Mouse (Mus musculus) midbrain, embryonic 13.5 days (tissue): ENCODE data around the gene Spty2d1. TPM values are rescaled to one million over a fixed set of nuclear protein-coding genes. Genes with fewer than 3 reads are reported as not detected.
"Not testable (repeated sequence)": the region's sequence is repeated elsewhere in the genome, so short reads cannot be mapped to it uniquely, and the experiment has no call there.

ENCODE experiments used
- ATAC-seq: fragments of 200-750 bp; cut with Nextera tagmentation; 2 replicates; pipeline ENCODE4 v1.8.0; 2017; ENCODE audit warnings: mild to moderate bottlenecking, moderate TSS enrichment, moderate library complexity
- H3K27ac ChIP-seq: fragments of 300-500 bp; sonication (generic); 2 replicates; pipeline ENCODE4 v1.5.1; 2015; ENCODE audit warnings: inconsistent platforms, mild to moderate bottlenecking, moderate library complexity
- H3K27me3 ChIP-seq: fragments of 300-500 bp; sonication (generic); 2 replicates; pipeline ENCODE4 v1.6.1; 2015; ENCODE audit warnings: mild to moderate bottlenecking, inconsistent platforms
- H3K36me3 ChIP-seq: fragments of 300-500 bp; sonication (generic); 2 replicates; pipeline ENCODE4 v1.6.1; 2015; ENCODE audit warnings: mild to moderate bottlenecking, inconsistent platforms
- H3K4me1 ChIP-seq: fragments of 300-500 bp; sonication (generic); replicated peaks from 2 replicates; pipeline ENCODE4 v1.6.1; 2015; ENCODE audit warnings: inconsistent platforms
- H3K4me2 ChIP-seq: fragments of 300-500 bp; sonication (generic); replicated peaks from 2 replicates; pipeline ENCODE4 v1.6.1; 2015; ENCODE audit warnings: moderate library complexity, mild to moderate bottlenecking, inconsistent platforms
- H3K4me3 ChIP-seq: fragments of 300-500 bp; sonication (generic); replicated peaks from 2 replicates; pipeline ENCODE4 v1.5.1; 2015; ENCODE audit warnings: mild to moderate bottlenecking, inconsistent platforms
- H3K9ac ChIP-seq: fragments of 300-500 bp; sonication (generic); replicated peaks from 2 replicates; pipeline ENCODE4 v1.6.1; 2015; ENCODE audit warnings: mild to moderate bottlenecking, inconsistent platforms
- H3K9me3 ChIP-seq: fragments of 300-500 bp; sonication (generic); 2 replicates; pipeline ENCODE4 v1.6.1; 2016; ENCODE audit warnings: mild to moderate bottlenecking, inconsistent platforms
- WGBS: fragments of 180-500 bp; shearing (Covaris S2); methylation state at CpG from one replicate; pipeline ENCODE4 v1.1.7; 2015; 5-methylcytosine and 5-hydroxymethylcytosine counted together
- polyA plus RNA-seq: library from polyadenylated mRNA; unstranded; fragments of >200 nt; fragmentation: Nextera tagmentation; extraction: Ambion mirVana; gene quantifications from 2 replicates; pipeline ENCODE4 v1.2.1, GENCODE M21; 2015

The Spty2d1 gene
- polyA plus RNA-seq, 1 experiment from 2014 or later = 9.6 TPM

DNA sequence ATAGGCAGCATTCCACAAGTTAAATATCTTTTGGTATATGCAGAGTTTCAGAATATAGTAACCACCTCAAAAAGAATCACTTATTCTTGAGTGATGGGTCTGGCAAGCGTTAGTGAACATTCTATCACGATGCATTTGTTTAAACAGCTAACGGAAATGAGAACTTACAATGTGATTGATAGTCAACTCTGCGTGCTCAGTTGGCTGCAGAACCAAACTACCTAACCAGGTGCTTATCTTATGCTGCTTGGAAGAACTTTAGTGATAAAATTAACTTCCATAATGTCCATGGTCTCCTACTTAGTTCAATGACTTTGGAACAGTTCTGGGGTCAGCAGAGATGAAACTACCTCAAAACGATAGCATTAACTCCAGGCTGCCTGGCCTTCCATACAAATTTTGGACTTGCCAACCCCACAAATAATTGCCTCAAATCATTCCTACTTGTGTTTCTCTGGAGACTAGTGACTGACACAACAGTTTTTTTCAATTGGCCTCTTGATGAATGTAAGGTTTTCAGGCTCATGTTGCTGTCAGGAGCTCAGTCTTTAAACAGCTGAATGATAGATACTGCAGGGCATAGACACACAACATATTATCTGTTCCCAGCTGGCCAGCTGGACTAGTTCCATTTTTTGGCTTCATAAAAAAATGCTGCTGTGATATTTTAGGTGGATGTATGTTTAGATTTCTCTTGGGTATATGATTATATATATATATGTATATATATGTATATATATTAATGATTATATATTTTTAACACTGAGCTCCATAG lies 6.9 kb downstream of the Spty2d1 start:
- 90% methylated on average over 5 of the region's 5 CpGs for WGBS
- ATAC-seq = no peak
- H3K27me3 ChIP-seq = no peaks in the 10 kb centered on the region
- H3K4me2 ChIP-seq = no peak overlapping the region
- H3K4me3 ChIP-seq = no peak overlapping the region
- peaks cover 53% of the 10 kb centered on the region for H3K4me1 ChIP-seq
- H3K9ac ChIP-seq = no peak overlapping the region
- no peak overlapping the region for H3K27ac ChIP-seq
- H3K36me3 ChIP-seq = peaks cover 25% of the 10 kb centered on the region
- H3K9me3 ChIP-seq = no peaks in the 10 kb centered on the region

DNA sequence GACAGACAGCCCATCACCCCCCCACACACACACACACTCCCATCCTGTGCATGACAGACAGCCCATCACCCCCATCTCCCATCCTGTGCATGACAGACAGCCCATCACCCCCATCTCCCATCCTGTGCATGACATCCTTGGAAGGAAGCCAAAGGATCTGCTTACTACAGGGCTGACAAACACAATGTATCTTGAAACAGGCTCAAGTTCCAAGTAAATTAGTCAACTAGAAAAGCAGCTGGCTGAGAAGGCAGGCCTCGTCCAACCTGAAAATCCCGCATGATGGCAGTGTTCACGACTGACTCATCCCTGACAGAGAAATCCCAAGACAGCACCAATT lies 7.6 kb downstream of the Spty2d1 start:
- H3K4me3 ChIP-seq = no peak overlapping the region
- peaks cover 49% of the 10 kb centered on the region for H3K4me1 ChIP-seq
- WGBS = 46% methylated on average over 3 of the region's 3 CpGs
- H3K9me3 ChIP-seq = no peaks in the 10 kb centered on the region
- no peaks in the 10 kb centered on the region for H3K27me3 ChIP-seq
- no peak overlapping the region for H3K4me2 ChIP-seq
- H3K36me3 ChIP-seq = peaks cover 32% of the 10 kb centered on the region
- H3K27ac ChIP-seq = peak overlapping the region; percentile 9; the same call in 1 of the 2 replicates
- H3K9ac ChIP-seq = 0 out of 2 replicates have a peak overlapping the region, but pooled peaks have one; percentile 10
- peak; percentile 85 for ATAC-seq

DNA sequence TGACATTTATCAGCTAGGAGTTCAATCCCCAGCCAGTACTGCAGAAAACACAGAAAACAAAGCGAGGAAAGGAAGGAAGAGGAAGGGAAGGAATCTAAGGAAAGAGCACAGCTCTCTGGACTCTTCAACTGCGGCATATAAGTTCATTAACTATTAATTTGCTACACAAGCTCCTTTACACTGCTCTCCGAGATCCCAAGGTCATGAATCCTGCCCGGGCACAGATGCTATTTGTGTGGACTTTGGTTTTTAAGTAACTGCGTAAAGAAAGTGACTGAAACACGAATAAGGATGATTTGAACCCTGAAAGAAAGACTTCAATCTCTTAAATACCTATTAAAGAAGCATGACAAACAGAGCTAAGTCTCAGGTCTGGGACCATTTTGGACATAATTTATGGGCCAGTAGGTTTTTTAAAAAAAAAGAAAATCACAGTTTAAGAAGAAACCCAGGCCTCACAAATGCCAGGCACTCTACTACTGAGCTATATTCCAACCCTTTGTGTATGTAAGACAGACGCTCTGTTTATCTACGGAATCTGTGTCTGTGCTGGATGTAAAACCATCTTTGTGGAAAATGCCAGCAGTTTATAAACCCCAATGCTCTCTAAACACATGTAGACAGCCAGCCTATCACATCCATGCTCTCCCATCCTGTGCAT lies 8.1 kb downstream of the Spty2d1 start:
- H3K27ac ChIP-seq = peak overlapping the region; percentile 9; the same call in 1 of the 2 replicates

DNA sequence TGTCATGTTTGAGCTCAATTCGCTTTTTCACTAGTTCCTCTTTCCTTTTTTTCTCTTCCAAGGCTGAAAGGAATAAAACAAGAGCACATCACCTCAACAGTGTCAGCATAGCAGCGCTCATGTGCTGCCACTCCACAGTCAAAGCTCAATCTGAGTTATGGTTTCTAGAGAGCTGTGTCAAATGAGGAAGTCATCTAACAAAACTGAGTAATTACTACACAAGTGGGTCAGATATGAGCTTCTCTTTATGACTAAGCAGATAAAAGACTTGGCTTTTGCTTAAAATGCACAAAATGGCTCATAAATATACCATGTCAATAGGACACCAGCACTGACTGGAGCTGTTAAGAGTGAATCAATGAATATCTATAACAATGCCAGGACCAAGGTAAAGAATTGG lies 9.3 kb downstream of the Spty2d1 start:
- 89% methylated on average over 2 of the region's 2 CpGs for WGBS
- Histone ChIP-seq H3K27ac (no peak overlapping the region), H3K4me2 (no peak overlapping the region), H3K4me1 (peaks cover 38% of the 10 kb centered on the region), H3K36me3 (peaks cover 49% of the 10 kb centered on the region), H3K4me3 (no peak overlapping the region), H3K27me3 (no peaks in the 10 kb centered on the region), H3K9me3 (no peaks in the 10 kb centered on the region), H3K9ac (no peak overlapping the region)
- ATAC-seq = no peak

More for the DNA sequence above, 8.1 kb downstream of the Spty2d1 start:
- Histone ChIP-seq H3K9ac (0 out of 2 replicates have a peak overlapping the region, but pooled peaks have one; percentile 10), H3K27me3 (no peaks in the 10 kb centered on the region), H3K36me3 (peaks cover 37% of the 10 kb centered on the region), H3K4me2 (no peak overlapping the region), H3K9me3 (no peaks in the 10 kb centered on the region), H3K4me1 (peaks cover 44% of the 10 kb centered on the region), H3K4me3 (no peak overlapping the region)
- ATAC-seq = no peak
- WGBS = 80% methylated on average over 8 of the region's 8 CpGs

DNA sequence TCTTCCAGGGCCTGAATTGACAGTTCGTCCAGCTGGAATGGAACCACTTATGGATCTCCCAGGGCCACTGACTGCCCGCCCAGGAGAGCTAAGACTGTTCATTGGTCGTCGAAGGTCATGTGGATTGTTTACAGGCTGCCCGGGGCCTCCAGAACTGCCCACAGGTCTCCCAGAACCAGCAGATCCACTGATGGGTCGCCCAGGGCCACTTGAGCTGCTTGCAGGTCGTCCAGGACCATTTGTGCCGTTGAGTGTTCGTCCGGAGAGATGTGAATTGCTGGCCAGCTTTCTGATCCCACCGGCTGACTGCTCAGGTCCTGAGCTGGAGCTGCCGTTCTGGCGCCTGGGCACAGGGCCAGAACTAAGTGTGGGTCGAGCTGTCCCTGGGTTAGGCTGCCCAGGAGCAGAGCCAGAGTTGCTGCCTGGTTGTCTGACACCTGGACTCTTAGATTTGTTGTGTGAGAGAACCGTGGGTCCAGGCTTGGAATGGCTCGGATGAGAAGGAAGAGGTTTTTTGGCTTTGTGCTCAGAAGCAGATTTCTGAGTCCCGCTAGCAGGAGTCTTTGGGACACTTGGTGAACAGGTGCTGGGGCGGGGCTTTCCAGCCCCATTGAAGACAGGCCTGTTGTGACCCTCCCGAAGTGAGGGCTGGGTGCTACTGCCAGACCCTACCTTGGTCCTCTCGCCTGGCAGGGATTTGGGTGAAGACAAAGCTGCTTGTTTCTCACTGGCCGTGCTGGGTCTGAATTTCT lies 10.4 kb downstream of the Spty2d1 start:
- Histone ChIP-seq H3K4me3 (no peak overlapping the region), H3K4me1 (peaks cover 28% of the 10 kb centered on the region), H3K9me3 (no peaks in the 10 kb centered on the region), H3K27ac (no peak overlapping the region), H3K4me2 (no peak overlapping the region), H3K9ac (no peak overlapping the region), H3K36me3 (peaks cover 58% of the 10 kb centered on the region), H3K27me3 (no peaks in the 10 kb centered on the region)
- WGBS = 89% methylated on average over 21 of the region's 21 CpGs
- ATAC-seq = no peak

DNA sequence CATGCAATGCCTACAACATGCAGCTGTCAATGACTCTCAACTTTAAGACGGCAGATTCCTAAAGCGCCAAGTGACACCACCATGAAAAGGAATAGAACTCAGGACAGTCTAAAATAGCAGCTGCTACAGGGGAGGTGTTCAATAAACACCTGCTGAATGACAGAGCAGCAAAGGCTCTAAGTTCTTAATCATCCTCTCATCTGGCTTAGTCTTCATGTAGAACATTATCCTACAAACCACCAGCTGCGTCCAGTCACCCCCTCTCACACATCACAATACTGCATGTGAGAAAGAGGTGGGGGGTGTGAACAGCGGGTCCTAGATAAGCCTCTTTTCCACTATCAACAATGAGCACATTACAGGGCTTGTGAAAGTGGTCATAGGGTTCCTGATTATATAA lies 11.2 kb downstream of the Spty2d1 start:
- H3K4me3 ChIP-seq = no peak overlapping the region
- no peaks in the 10 kb centered on the region for H3K27me3 ChIP-seq
- H3K36me3 ChIP-seq = peaks cover 64% of the 10 kb centered on the region
- H3K9ac ChIP-seq = no peak overlapping the region
- H3K27ac ChIP-seq = no peak overlapping the region
- no peak overlapping the region for H3K4me2 ChIP-seq
- H3K4me1 ChIP-seq = peaks cover 20% of the 10 kb centered on the region
- WGBS = 88% methylated on average over 4 of the region's 4 CpGs
- ATAC-seq = no peak
- no peaks in the 10 kb centered on the region for H3K9me3 ChIP-seq

DNA sequence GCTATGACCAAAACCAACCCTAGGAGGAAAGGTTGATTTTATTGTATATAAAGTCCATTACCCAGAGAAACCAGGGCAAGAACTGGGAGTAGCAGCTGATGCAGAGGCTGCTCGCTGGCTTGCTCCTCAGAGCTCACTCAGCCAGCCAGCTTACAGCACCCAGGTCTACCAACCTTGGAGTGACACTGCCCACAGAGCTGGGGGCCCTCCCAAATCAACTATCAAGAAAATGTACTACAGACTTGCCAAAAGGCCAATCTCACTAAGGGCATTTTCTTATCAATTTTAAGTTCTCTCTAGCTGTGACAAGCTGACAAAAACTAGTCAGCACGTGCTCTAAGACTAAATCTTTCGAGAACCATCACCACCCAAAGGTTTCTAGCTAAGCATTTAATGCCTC lies 12.7 kb downstream of the Spty2d1 start:
- peaks cover 8% of the 10 kb centered on the region for H3K4me1 ChIP-seq
- H3K27me3 ChIP-seq = no peaks in the 10 kb centered on the region
- 93% methylated on average over 3 of the region's 3 CpGs for WGBS
- H3K36me3 ChIP-seq = peaks cover 68% of the 10 kb centered on the region
- no peak overlapping the region for H3K27ac ChIP-seq
- no peak overlapping the region for H3K4me2 ChIP-seq
- no peak for ATAC-seq
- H3K9ac ChIP-seq = no peak overlapping the region
- H3K4me3 ChIP-seq = no peak overlapping the region
- H3K9me3 ChIP-seq = no peaks in the 10 kb centered on the region

DNA sequence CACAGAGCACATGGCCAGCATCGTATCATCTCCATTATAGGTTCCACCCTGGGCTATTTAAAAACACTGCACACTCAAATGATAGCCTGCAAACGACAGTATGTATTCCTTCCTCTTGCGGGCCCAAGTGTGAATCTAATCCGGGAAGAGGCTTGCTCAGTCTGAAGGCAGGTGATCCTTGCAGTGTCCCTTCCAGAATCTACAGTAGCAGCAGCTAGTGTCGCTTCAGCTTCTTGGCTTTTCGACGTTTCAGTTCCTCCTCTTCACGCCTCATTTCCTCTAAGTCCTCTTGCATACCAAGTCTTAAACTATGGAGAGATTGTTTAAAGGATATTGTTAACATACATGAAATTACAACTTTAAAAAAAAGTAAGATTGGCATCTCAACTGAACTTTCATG lies 15.1 kb downstream of the Spty2d1 start:
- WGBS = 88% methylated on average over 8 of the region's 8 CpGs

DNA sequence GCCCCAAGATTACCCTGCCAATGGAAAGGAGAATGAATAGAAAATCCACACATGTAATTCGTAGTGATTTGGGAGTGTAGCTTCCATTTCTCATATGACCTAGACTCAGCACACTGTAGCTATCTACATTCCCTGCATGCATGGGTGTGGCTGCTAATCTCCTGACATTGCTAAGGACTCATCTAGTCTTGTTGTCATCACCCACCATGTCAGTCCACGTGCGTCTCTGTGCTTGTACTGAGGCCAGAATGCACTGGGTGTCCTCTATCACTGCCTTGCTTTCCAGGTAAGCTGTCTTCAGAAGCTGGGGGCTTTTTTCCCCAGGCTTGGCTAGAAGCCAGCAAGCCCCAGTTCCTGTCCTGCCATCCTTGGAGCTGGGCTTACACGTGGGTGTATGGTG lies 18.8 kb downstream of the Spty2d1 start:
- WGBS = 79% methylated on average over 4 of the region's 4 CpGs
- not testable (repeated sequence) for H3K27ac ChIP-seq, ATAC-seq, H3K9ac ChIP-seq, H3K4me1 ChIP-seq, H3K27me3 ChIP-seq, H3K4me2 ChIP-seq, H3K9me3 ChIP-seq, H3K4me3 ChIP-seq
- peaks cover 23% of the 10 kb centered on the region for H3K36me3 ChIP-seq

More for the DNA sequence above, 15.1 kb downstream of the Spty2d1 start:
- Histone ChIP-seq H3K27me3 (no peaks in the 10 kb centered on the region), H3K9me3 (no peaks in the 10 kb centered on the region), H3K9ac (no peak overlapping the region), H3K36me3 (peaks cover 58% of the 10 kb centered on the region), H3K27ac (no peak overlapping the region), H3K4me3 (no peak overlapping the region), H3K4me2 (no peak overlapping the region), H3K4me1 (no peaks in the 10 kb centered on the region)
- no peak for ATAC-seq

DNA sequence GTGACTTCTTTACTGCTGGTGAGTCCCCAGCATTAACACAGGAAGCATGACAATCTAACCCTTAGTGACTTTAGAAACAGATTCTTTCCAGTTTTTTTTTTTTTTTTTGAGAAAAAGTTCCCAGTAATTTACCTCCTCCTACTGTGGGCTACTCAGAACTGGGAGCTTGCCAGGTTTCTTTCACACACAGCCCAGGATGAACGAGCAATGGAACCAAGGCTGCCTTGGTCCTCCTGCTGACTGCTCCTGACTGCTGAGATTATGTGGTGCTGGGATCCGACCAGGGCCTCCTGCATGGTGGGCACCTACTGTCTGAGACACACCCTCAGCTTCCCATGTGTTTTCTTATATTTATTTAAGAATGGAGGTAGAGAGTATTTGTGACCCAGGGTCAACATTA lies 21.1 kb downstream of the Spty2d1 start:
- no peak for ATAC-seq
- H3K36me3 ChIP-seq = peaks cover 5% of the 10 kb centered on the region
- H3K4me3 ChIP-seq = no peak overlapping the region
- H3K4me1 ChIP-seq = no peaks in the 10 kb centered on the region
- H3K9me3 ChIP-seq = no peaks in the 10 kb centered on the region
- 74% methylated on average over 2 of the region's 2 CpGs for WGBS
- no peaks in the 10 kb centered on the region for H3K27me3 ChIP-seq
- no peak overlapping the region for H3K9ac ChIP-seq
- no peak overlapping the region for H3K27ac ChIP-seq
- no peak overlapping the region for H3K4me2 ChIP-seq

DNA sequence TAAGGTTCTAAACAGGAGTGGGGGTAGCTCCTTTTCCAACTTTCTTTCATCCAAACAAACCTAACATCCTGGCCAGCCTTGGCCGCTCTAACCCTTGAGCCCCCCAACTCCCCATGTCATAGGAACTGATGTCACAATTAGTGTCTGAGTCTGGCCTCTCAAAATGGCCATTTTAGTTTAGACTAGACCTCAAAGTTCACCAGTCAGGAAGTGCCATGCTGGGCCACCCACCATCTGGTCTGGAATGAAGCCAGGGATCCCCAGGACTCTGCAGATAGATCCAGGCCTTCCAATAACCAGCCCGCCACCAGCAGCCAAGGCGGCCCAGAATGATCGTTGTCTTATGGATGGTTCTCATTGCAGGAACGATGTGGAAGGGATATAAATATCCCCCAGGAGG lies 21.6 kb downstream of the Spty2d1 start:
- Histone ChIP-seq H3K9ac (no peak overlapping the region), H3K4me1 (no peaks in the 10 kb centered on the region), H3K36me3 (peaks cover under 1% of the 10 kb centered on the region; the same call in 1 of the 2 replicates), H3K27ac (no peak overlapping the region), H3K4me3 (no peak overlapping the region), H3K9me3 (no peaks in the 10 kb centered on the region), H3K4me2 (no peak overlapping the region), H3K27me3 (no peaks in the 10 kb centered on the region)
- 69% methylated on average over 5 of the region's 5 CpGs for WGBS
- ATAC-seq = no peak
